Mouse (Mus musculus) MEL (cell line): ENCODE data around the gene Loxl1. TPM values are rescaled to one million over a fixed set of nuclear protein-coding genes. Genes with fewer than 3 reads are reported as not detected.

Experiments
- DNase-seq: peaks from one replicate; pipeline ENCODE4 v3.0.0; 2011; ENCODE audit warnings: low read depth, low spot score
- H3K27ac ChIP-seq: 2 replicates; pipeline ENCODE4 v1.5.1; 2012; ENCODE audit warnings: low read depth, mild to moderate bottlenecking, control low read depth, low read length, moderate library complexity; ENCODE audit not compliant: control insufficient read depth
- H3K27me3 ChIP-seq, 2 experiments: fragments of 150-350 bp in 1 of 2; sonication (generic) in 1 of 2; 2 replicates each; pipeline ENCODE4 v1.6.1; 2012; ENCODE audit warnings: low read length in 2 of 2, mild to moderate bottlenecking in 2 of 2, improper control_type of control experiment in 1 of 2, moderate library complexity in 1 of 2; ENCODE audit not compliant: insufficient read depth in 2 of 2, control insufficient read depth in 1 of 2
- H3K36me3 ChIP-seq, 2 experiments: 2 replicates each; pipeline ENCODE4 v1.6.1; 2012 to 2014; ENCODE audit warnings: low read length in 2 of 2, improper control_type of control experiment in 1 of 2, inconsistent platforms in 1 of 2, mild to moderate bottlenecking in 1 of 2; ENCODE audit not compliant: insufficient read depth in 2 of 2, control insufficient read depth in 1 of 2
- H3K4me1 ChIP-seq, 2 experiments: fragments of 150-350 bp in 1 of 2; sonication (generic) in 1 of 2; 2 replicates each; pipeline ENCODE4 v1.6.1; 2012; ENCODE audit warnings: low read length in 2 of 2, improper control_type of control experiment in 1 of 2, mild to moderate bottlenecking in 1 of 2; ENCODE audit not compliant: insufficient read depth in 2 of 2, control insufficient read depth in 1 of 2
- H3K4me3 ChIP-seq, 2 experiments: fragments of 150-350 bp in 1 of 2; sonication (generic) in 1 of 2; 2 replicates each; pipeline ENCODE4 v1.5.1; 2012; ENCODE audit warnings: low read depth in 2 of 2, low read length in 2 of 2, mild to moderate bottlenecking in 2 of 2, moderate library complexity in 2 of 2, control low read depth in 1 of 2, improper control_type of control experiment in 1 of 2; ENCODE audit not compliant: control insufficient read depth in 1 of 2, insufficient read depth in 1 of 2
- H3K79me2 ChIP-seq: 2 replicates; pipeline ENCODE4 v1.6.1; 2012; ENCODE audit warnings: mild to moderate bottlenecking, low read length, moderate library complexity; ENCODE audit not compliant: control insufficient read depth, poor library complexity, insufficient read depth
- H3K9ac ChIP-seq: 2 replicates; pipeline ENCODE4 v1.6.1; 2012; ENCODE audit warnings: low read depth, mild to moderate bottlenecking, control low read depth, low read length, moderate library complexity; ENCODE audit not compliant: control insufficient read depth, poor library complexity, severe bottlenecking
- H3K9me3 ChIP-seq: fragments of 150-350 bp; sonication (generic); replicated peaks from 2 replicates; pipeline ENCODE4 v1.6.1; 2012; ENCODE audit warnings: mild to moderate bottlenecking, low read length, improper control_type of control experiment, moderate library complexity; ENCODE audit not compliant: insufficient read depth
- BHLHE40 ChIP-seq: IDR thresholded peaks from 2 replicates; pipeline ENCODE4 v1.6.1; 2012; ENCODE audit warnings: low read depth, mild to moderate bottlenecking, inconsistent platforms, low read length, improper control_type of control experiment, borderline replicate concordance
- CHD1 ChIP-seq: IDR thresholded peaks from 2 replicates; pipeline ENCODE4 v1.6.1; 2012; ENCODE audit warnings: low read depth, mild to moderate bottlenecking, inconsistent platforms, low read length, improper control_type of control experiment
- CTCF ChIP-seq, 3 experiments: IDR thresholded peaks in 2 of 3; conservative IDR thresholded peaks in 1 of 3; 2 replicates each; pipeline ENCODE4 v1.5.1; 2011 to 2012; ENCODE audit warnings: low read length in 3 of 3, low read depth in 2 of 3, mild to moderate bottlenecking in 2 of 3, improper control_type of control experiment in 1 of 3, inconsistent platforms in 1 of 3, mixed read lengths in 1 of 3, moderate library complexity in 1 of 3; ENCODE audit not compliant: control insufficient read depth in 1 of 3, insufficient read depth in 1 of 3, poor library complexity in 1 of 3, severe bottlenecking in 1 of 3
- ETS1 ChIP-seq: IDR thresholded peaks from 2 replicates; pipeline ENCODE4 v1.6.1; 2012; ENCODE audit warnings: low read depth, mild to moderate bottlenecking, inconsistent platforms, low read length, improper control_type of control experiment, moderate library complexity
- GATA1 ChIP-seq: IDR thresholded peaks from 2 replicates; pipeline ENCODE4 v1.6.1; 2011; ENCODE audit warnings: low read depth, low read length, improper control_type of control experiment
- JUND ChIP-seq: IDR thresholded peaks from 2 replicates; pipeline ENCODE4 v1.6.1; 2011; ENCODE audit warnings: low read depth, mild to moderate bottlenecking, improper control_type of control experiment, low read length
- KAT2A ChIP-seq: conservative IDR thresholded peaks from 2 replicates; pipeline ENCODE4 v1.6.1; 2012; ENCODE audit warnings: low read depth, low read length, improper control_type of control experiment, inconsistent platforms
- MAX ChIP-seq: IDR thresholded peaks from 2 replicates; pipeline ENCODE4 v1.6.1; 2011; ENCODE audit warnings: low read length, improper control_type of control experiment
- MAZ ChIP-seq: IDR thresholded peaks from 2 replicates; pipeline ENCODE4 v1.6.1; 2012; ENCODE audit warnings: low read depth, mild to moderate bottlenecking, inconsistent platforms, low read length, improper control_type of control experiment
- MYB ChIP-seq: IDR thresholded peaks from 2 replicates; pipeline ENCODE4 v1.6.1; 2011; ENCODE audit warnings: mild to moderate bottlenecking, low read depth, low read length, improper control_type of control experiment
- POLR2AphosphoS5 ChIP-seq: IDR thresholded peaks from 2 replicates; pipeline ENCODE4 v1.6.1; 2012; ENCODE audit warnings: low read depth, borderline replicate concordance, mild to moderate bottlenecking, inconsistent platforms, low read length, moderate library complexity, mixed read lengths
- RAD21 ChIP-seq: IDR thresholded peaks from 2 replicates; pipeline ENCODE4 v1.6.1; 2011; ENCODE audit warnings: mild to moderate bottlenecking, low read depth, low read length, improper control_type of control experiment
- RCOR1 ChIP-seq: IDR thresholded peaks from 2 replicates; pipeline ENCODE4 v1.6.1; 2012; ENCODE audit warnings: low read depth, mild to moderate bottlenecking, inconsistent platforms, low read length, improper control_type of control experiment
- SIN3A ChIP-seq: IDR thresholded peaks from 2 replicates; pipeline ENCODE4 v1.6.1; 2012; ENCODE audit warnings: low read length, improper control_type of control experiment, inconsistent platforms
- SMC3 ChIP-seq: IDR thresholded peaks from 2 replicates; pipeline ENCODE4 v1.6.1; 2011; ENCODE audit warnings: low read depth, low read length, improper control_type of control experiment
- TAL1 ChIP-seq: IDR thresholded peaks from 2 replicates; pipeline ENCODE4 v1.6.1; 2012; ENCODE audit warnings: mild to moderate bottlenecking, inconsistent platforms, low read length, moderate library complexity, mixed read lengths
- TCF12 ChIP-seq: IDR thresholded peaks from 2 replicates; pipeline ENCODE4 v1.6.1; 2014; ENCODE audit warnings: low read depth, mild to moderate bottlenecking, inconsistent platforms, low read length, improper control_type of control experiment, moderate library complexity
- USF1 ChIP-seq: IDR thresholded peaks from 2 replicates; pipeline ENCODE4 v1.6.1; 2014; ENCODE audit warnings: low read depth, mild to moderate bottlenecking, inconsistent platforms, low read length, improper control_type of control experiment, moderate library complexity
- USF2 ChIP-seq, 2 experiments: IDR thresholded peaks; 2 replicates each; pipeline ENCODE4 v1.6.1; 2011 to 2012; ENCODE audit warnings: improper control_type of control experiment in 2 of 2, low read length in 2 of 2, borderline replicate concordance in 1 of 2, inconsistent platforms in 1 of 2, low read depth in 1 of 2, mild to moderate bottlenecking in 1 of 2; ENCODE audit not compliant: insufficient read depth in 1 of 2
- ZC3H11A ChIP-seq: IDR thresholded peaks from 2 replicates; pipeline ENCODE4 v1.6.1; 2012; ENCODE audit warnings: low read depth, mild to moderate bottlenecking, inconsistent platforms, low read length, improper control_type of control experiment
- ZKSCAN1 ChIP-seq: IDR thresholded peaks from 2 replicates; pipeline ENCODE4 v1.6.1; 2012; ENCODE audit warnings: low read depth, mild to moderate bottlenecking, inconsistent platforms, low read length, improper control_type of control experiment, moderate library complexity
- ZNF384 ChIP-seq: IDR thresholded peaks from 2 replicates; pipeline ENCODE4 v1.6.1; 2012; ENCODE audit warnings: low read depth, mild to moderate bottlenecking, inconsistent platforms, low read length, improper control_type of control experiment
- polyA plus RNA-seq, 2 experiments: library from polyadenylated mRNA; stranded (reverse) in 1 of 2; unstranded in 1 of 2; fragments of >175 nt in 1 of 2; fragments of >200 nt in 1 of 2; gene quantifications; 2 replicates each; pipeline versions ENCODE4 v1.2.1 to v1.2.4; 2012; ENCODE audit warnings: low replicate concordance in 2 of 2, low read depth in 1 of 2; ENCODE audit not compliant: insufficient read length in 2 of 2, insufficient read depth in 1 of 2, missing spikeins in 1 of 2
- total RNA-seq: library from RNA; depleted of rRNA; stranded (reverse); fragments of 300-350 nt; gene quantifications from 2 replicates; pipeline ENCODE4 v1.2.3, GENCODE M21; 2012

Gene Loxl1
- total and polyA plus RNA-seq, 3 experiments = not detected

GRCm38 (mm10) chr9:58355262-58356050, 42.5 kb upstream of the Loxl1 start:
- Histone ChIP-seq H3K4me3 (no peak overlapping the region), H3K27ac (no peak overlapping the region)
- DNase-seq = no peak

DNA sequence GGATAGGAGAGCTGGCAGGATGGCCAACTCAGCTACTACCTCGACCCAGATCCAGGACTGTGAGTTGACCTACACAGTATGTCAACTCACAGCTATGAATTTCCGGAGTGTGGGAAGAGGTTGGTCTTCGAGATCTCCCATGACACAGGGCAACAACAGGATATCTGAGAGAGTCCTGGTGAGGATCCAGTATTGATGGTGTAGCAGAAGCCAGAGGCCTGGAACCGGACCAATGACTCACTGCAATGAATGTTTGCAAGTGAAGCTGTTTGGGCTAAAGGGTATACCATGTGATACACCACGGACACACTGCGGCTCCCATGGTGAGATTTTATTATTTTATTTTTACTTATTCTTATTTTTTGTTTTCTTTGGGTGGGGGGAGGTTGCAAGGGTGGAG, 41.7 kb upstream of the Loxl1 start:
- Histone ChIP-seq H3K79me2 (no peaks in the 10 kb centered on the region), H3K4me3 (no peak overlapping the region), H3K9ac (no peak overlapping the region), H3K27me3 (no peaks in the 10 kb centered on the region), H3K4me1 (no peaks in the 10 kb centered on the region), H3K27ac (no peak overlapping the region), H3K36me3 (no peaks in the 10 kb centered on the region), H3K9me3 (no peaks in the 10 kb centered on the region)
- TF ChIP-seq GATA1 = no peak
- TF ChIP-seq TCF12 = no peak
- no peak for TF ChIP-seq CHD1
- TF ChIP-seq MAX = no peak
- no peak for TF ChIP-seq CTCF (IDR thresholded peaks at IDR 0.05 in 2 of 3, conservative IDR thresholded peaks at IDR 0.05 in 1 of 3; ENCODE audit: control insufficient read depth in 1 of 3, insufficient read depth in 1 of 3, low read depth in 2 of 3, low read length in 3 of 3, poor library complexity in 1 of 3, severe bottlenecking in 1 of 3)
- TF ChIP-seq JUND = no peak
- TF ChIP-seq USF2 (IDR thresholded peaks at IDR 0.05; ENCODE audit: borderline replicate concordance in 1 of 2, insufficient read depth in 1 of 2, low read depth in 1 of 2, low read length in 2 of 2) = no peak
- no peak for TF ChIP-seq ETS1
- no peak for TF ChIP-seq KAT2A
- no peak for TF ChIP-seq USF1
- no peak for TF ChIP-seq MYB
- DNase-seq = no peak

More at GRCm38 (mm10) chr9:58355262-58356050, 42.5 kb upstream of the Loxl1 start:
- H3K79me2 ChIP-seq = no peaks in the 10 kb centered on the region
- no peak overlapping the region for H3K9ac ChIP-seq
- TF ChIP-seq ZC3H11A (no peak), MAZ (no peak), RAD21 (no peak), JUND (no peak), BHLHE40 (no peak), KAT2A (no peak), ZNF384 (no peak), RCOR1 (no peak), SIN3A (no peak), POLR2AphosphoS5 (no peak), ZKSCAN1 (no peak), SMC3 (no peak), TAL1 (no peak)
- TF ChIP-seq, all 39 proteins: peak for 0
- Histone ChIP-seq H3K4me1 (no peaks in the 10 kb centered on the region), H3K36me3 (no peaks in the 10 kb centered on the region), H3K27me3 (no peaks in the 10 kb centered on the region), H3K9me3 (no peaks in the 10 kb centered on the region)
